Mouse (Mus musculus) limb, embryonic 11.5 days (tissue): Measurements from ENCODE around the gene Senp3. TPM values are rescaled to one million over a fixed set of nuclear protein-coding genes. Genes with fewer than 3 reads are reported as not detected.

ENCODE experiments used
- ATAC-seq: fragments of 200-750 bp; cut with Nextera tagmentation; 2 replicates; pipeline ENCODE4 v1.8.0; 2017; ENCODE audit warnings: low read depth; ENCODE audit not compliant: insufficient number of reproducible peaks, low FRiP score, low TSS enrichment
- DNase-seq: peaks from one replicate; pipeline ENCODE4 v3.0.0-alpha.2; 2015; ENCODE audit warnings: low spot score
- H3K27ac ChIP-seq: fragments of 300-500 bp; sonication (generic); replicated peaks from 2 replicates; pipeline ENCODE4 v1.5.1; 2014; ENCODE audit warnings: low read depth, mild to moderate bottlenecking, low read length
- H3K27me3 ChIP-seq: fragments of 300-500 bp; sonication (generic); 2 replicates; pipeline ENCODE4 v1.6.1; 2014; ENCODE audit warnings: mild to moderate bottlenecking, low read length, mixed read lengths; ENCODE audit not compliant: control insufficient read depth, insufficient read depth
- H3K36me3 ChIP-seq: fragments of 300-500 bp; sonication (generic); 2 replicates; pipeline ENCODE4 v1.6.1; 2014; ENCODE audit warnings: mild to moderate bottlenecking, low read length, moderate library complexity, mixed read lengths; ENCODE audit not compliant: control insufficient read depth, insufficient read depth
- H3K4me1 ChIP-seq: fragments of 300-500 bp; sonication (generic); 2 replicates; pipeline ENCODE4 v1.6.1; 2014; ENCODE audit warnings: low read length, mixed read lengths; ENCODE audit not compliant: control insufficient read depth, insufficient read depth
- H3K4me2 ChIP-seq: fragments of 300-500 bp; sonication (generic); 2 replicates; pipeline ENCODE4 v1.6.1; 2014; ENCODE audit warnings: low read depth, mild to moderate bottlenecking, moderate library complexity; ENCODE audit not compliant: severe bottlenecking
- H3K4me3 ChIP-seq: fragments of 300-500 bp; sonication (generic); 2 replicates; pipeline ENCODE4 v1.5.1; 2014; ENCODE audit warnings: low read depth, low read length
- H3K9ac ChIP-seq: fragments of 300-500 bp; sonication (generic); 2 replicates; pipeline ENCODE4 v1.6.1; 2014; ENCODE audit warnings: mild to moderate bottlenecking, low read length
- H3K9me3 ChIP-seq: fragments of 300-500 bp; sonication (generic); 2 replicates; pipeline ENCODE4 v1.6.1; 2016; ENCODE audit warnings: low read length; ENCODE audit not compliant: control insufficient read depth
- WGBS: fragments of 180-500 bp; shearing (Covaris S2); extraction: QIAGEN DNeasy Blood & Tissue Kit; methylation state at CpG from one replicate; pipeline ENCODE4 v1.1.7; 2014; 5-methylcytosine and 5-hydroxymethylcytosine counted together
- polyA plus RNA-seq: library from polyadenylated mRNA; unstranded; fragments of >200 nt; fragmentation: Nextera tagmentation; extraction: Ambion mirVana; gene quantifications from 2 replicates; pipeline ENCODE4 v1.2.1, GENCODE M21; 2014

Gene Senp3
- polyA plus RNA-seq, 1 experiment from 2014 or later, result 127 TPM

DNA sequence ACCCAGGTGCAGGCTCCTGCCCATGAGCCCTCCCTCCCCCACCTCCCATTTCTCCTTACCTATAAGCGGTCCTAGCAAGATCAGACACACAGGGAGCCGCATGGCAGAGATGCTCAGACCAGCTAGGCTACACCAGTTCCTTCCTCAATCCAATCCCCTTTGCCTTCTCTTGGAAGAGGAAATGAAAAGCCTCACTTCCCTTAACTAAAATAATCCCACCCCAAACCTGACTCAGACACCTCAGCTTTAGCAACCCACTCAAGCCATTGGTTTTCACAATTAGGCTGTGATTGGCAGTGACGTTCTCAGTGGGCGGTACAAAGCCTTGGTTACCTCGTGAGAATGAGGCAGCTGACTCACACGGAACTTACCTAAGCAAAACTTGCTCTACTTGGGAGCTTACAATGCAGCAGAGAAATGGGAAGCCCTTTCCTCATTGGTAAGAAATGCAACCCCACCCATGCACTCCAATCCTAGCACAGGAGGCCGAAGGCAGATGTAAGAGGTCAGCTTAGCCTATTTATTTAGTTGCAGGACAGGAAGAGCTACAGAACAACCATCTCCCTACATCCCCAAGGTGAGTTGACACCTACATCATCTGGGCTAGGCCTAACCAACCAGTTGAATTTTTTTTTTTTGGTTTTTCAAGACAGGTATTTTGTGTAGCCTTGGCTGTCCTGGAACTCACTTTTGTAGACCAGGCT lies 15.8 kb downstream of the Senp3 start, which contains the start of gene Cd68:
Gene Cd68 (minus strand): TSS at position 193 of the 704 bp plus-strand sequence.
- peaks cover 11% of the 10 kb centered on the region for H3K4me1 ChIP-seq
- H3K9ac ChIP-seq, result no peak within 1 kb of the TSS; the same call in 1 of the 2 replicates
- DNase-seq (no peak), ATAC-seq (no peak)
- H3K36me3 ChIP-seq, result peaks cover 42% of the 10 kb centered on the region
- 31% methylated on average over 7 of the region's 7 CpGs for WGBS
- H3K4me2 ChIP-seq, result no peak within 1 kb of the TSS
- H3K27ac ChIP-seq, result no peak within 1 kb of the TSS
- no peaks in the 10 kb centered on the region for H3K9me3 ChIP-seq
- H3K27me3 ChIP-seq, result no peaks in the 10 kb centered on the region
- H3K4me3 ChIP-seq, result no peak within 1 kb of the TSS

- no peaks in the 10 kb centered on the region for H3K27me3 ChIP-seq
- H3K9me3 ChIP-seq, result no peaks in the 10 kb centered on the region
- 79% methylated on average over 9 of the region's 9 CpGs for WGBS
- H3K4me3 ChIP-seq, result no peak overlapping the region
- peaks cover 37% of the 10 kb centered on the region for H3K36me3 ChIP-seq
- no peak for DNase-seq
- H3K4me1 ChIP-seq, result peaks cover 11% of the 10 kb centered on the region
- ATAC-seq, result no peak
- no peak overlapping the region for H3K27ac ChIP-seq
- H3K4me2 ChIP-seq, result no peak overlapping the region
- no peak overlapping the region for H3K9ac ChIP-seq
Measured at GRCm38 (mm10) chr11:69665457-69665960, 16.4 kb downstream of the Senp3 start.

DNA sequence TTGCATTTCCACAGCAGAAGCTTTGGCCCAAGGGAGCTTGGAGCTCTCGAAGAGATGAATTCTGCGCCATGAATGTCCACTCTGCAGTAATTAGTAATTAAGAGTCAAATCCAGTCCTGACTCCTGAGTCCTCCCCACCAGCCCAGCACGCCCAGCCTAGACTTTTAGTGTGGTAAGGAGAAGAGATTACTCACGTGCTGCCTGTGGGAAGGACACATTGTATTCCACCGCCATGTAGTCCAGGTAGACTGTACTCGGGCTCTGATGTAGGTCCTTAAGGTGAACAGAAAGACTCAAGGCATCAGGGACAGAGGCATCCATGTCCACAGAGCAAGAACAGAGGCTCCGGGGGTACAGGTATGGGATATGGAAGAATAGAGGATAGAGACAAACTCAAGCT lies 17.0 kb downstream of the Senp3 start:
- no peak overlapping the region; the same call in 1 of the 2 replicates for H3K9ac ChIP-seq
- H3K4me1 ChIP-seq, result peaks cover 5% of the 10 kb centered on the region
- no peak overlapping the region for H3K4me2 ChIP-seq
- ATAC-seq, result no peak
- H3K27me3 ChIP-seq, result no peaks in the 10 kb centered on the region
- H3K27ac ChIP-seq, result no peak overlapping the region
- 93% methylated on average over 7 of the region's 7 CpGs for WGBS
- no peak overlapping the region for H3K4me3 ChIP-seq
- H3K9me3 ChIP-seq, result no peaks in the 10 kb centered on the region
- H3K36me3 ChIP-seq, result peaks cover 33% of the 10 kb centered on the region
- no peak for DNase-seq

DNA sequence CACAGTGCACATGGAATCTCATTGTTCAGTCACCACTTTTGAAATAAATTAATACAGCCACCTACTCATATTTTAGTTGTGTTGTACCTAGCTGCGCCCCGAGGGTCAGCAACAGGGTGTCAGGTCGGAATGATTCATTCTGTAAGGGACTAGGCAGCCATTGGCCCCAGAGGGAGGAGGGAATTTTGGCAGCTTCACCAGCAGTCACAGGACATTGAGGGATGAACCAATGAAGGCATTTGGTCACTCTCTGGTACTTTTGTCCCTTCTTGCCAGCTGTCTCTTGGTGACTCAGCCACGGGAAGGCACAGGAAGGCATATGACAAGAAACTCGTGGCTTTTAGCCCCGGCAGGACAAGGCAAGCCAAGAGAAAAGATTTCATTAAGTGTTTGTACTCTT lies 18.1 kb downstream of the Senp3 start:
- H3K36me3 ChIP-seq, result peaks cover 24% of the 10 kb centered on the region
- H3K4me2 ChIP-seq, result no peak overlapping the region
- 87% methylated on average over 6 of the region's 6 CpGs for WGBS
- no peaks in the 10 kb centered on the region for H3K27me3 ChIP-seq
- H3K9me3 ChIP-seq, result no peaks in the 10 kb centered on the region
- H3K4me1 ChIP-seq, result peaks cover 3% of the 10 kb centered on the region; the same call in 1 of the 2 replicates
- no peak overlapping the region for H3K9ac ChIP-seq
- no peak for DNase-seq
- H3K4me3 ChIP-seq, result no peak overlapping the region
- H3K27ac ChIP-seq, result no peak overlapping the region; the same call in 1 of the 2 replicates
- no peak for ATAC-seq

DNA sequence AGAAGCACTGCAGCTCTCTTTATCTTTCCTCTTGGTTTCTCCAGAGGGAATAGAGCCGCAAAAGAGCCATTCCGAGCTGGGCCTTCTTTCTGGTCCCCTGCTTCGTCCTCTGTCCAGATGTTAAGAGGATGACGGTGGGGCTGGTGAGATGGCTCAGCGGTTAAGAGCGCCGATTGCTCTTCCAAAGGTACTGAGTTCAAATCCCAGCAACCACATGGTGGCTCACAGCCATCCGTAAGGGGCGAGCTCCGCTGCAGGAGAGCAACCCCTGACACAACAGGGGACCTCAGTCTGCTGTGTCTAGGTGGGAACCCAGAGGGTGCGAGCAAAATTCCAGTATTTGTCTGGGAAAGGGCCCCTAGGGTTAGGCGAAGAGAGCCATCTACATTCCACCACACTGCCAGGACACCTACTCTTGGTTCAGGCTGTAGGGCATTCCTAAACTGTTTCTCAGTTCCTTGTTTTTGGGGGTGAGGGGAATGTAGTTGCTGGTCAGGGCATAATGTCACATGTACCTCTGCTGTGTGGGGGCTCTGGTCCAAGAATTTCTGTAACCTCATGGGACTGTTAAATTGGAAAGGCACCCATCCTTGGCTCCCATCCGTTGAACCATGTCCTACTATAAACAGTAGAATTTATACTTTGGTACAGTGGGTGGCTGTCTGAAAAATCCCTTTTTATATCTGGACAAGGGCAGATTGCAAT lies 18.8 kb downstream of the Senp3 start:
- H3K36me3 ChIP-seq, result peaks cover 21% of the 10 kb centered on the region; the same call in 1 of the 2 replicates
- H3K27me3 ChIP-seq, result no peaks in the 10 kb centered on the region
- 64% methylated on average over 13 of the region's 13 CpGs for WGBS
- peak overlapping the region; percentile 64 for H3K9ac ChIP-seq
- H3K4me1 ChIP-seq, result peaks cover 3% of the 10 kb centered on the region; the same call in 1 of the 2 replicates
- ATAC-seq (0 out of 2 replicates have a peak, but pooled peaks have one; percentile 5), DNase-seq (no peak)
- no peaks in the 10 kb centered on the region for H3K9me3 ChIP-seq
- peak overlapping the region; percentile 48 for H3K4me3 ChIP-seq
- H3K27ac ChIP-seq, result peak overlapping the region; percentile 93
- H3K4me2 ChIP-seq, result peak overlapping the region; percentile 50

DNA sequence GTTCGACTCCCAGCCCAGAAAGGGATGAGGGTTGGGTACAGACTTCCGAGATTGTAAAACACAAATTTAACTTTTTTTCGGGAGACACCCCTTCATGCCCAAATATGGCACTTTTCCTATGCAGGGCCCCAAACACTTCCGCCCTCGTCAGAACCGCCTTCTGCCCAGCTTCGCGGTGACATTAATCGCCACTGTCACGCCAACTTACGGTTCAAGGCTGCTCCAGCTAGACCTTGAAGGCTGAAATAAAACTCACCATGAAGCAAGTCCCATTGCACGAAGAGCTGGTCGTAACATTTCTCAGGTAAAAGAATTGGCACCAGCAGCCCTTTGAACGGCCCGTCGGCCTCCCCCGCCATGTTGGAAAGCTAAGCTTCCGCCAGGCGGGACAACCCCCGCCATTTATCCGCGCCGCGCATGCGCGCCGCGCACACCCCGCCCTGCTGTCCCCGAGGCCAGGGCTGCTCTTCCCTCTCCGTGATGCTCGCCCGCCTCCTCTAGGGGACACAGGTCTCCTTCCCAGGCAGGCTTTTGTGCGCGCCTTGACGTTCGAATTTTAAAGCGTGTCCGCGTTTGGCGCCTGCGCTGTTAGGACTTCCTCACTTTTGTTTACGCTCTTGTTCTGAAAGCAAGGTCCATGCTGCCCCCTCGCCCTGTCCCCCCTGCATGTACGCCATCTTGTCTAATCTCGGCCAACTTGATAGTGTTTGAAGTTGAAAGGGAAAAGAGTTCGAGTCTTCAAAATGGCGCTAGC lies 19.5 kb downstream of the Senp3 start, which contains the start of gene Mpdu1:
Gene Mpdu1 (minus strand): TSS at position 430 of the 754 bp plus-strand sequence.
- Histone ChIP-seq H3K36me3 (peaks cover 19% of the 10 kb centered on the region), H3K4me2 (peak within 1 kb of the TSS; percentile 50), H3K27ac (peak within 1 kb of the TSS; percentile 93), H3K9me3 (no peaks in the 10 kb centered on the region), H3K4me3 (peak within 1 kb of the TSS; percentile 48), H3K27me3 (no peaks in the 10 kb centered on the region), H3K4me1 (peaks cover 3% of the 10 kb centered on the region; the same call in 1 of the 2 replicates), H3K9ac (peak within 1 kb of the TSS; percentile 64)
- ATAC-seq (peak; percentile 89), DNase-seq (peak; percentile 94)
- WGBS, result under 1% methylated on average over 48 of the region's 48 CpGs

DNA sequence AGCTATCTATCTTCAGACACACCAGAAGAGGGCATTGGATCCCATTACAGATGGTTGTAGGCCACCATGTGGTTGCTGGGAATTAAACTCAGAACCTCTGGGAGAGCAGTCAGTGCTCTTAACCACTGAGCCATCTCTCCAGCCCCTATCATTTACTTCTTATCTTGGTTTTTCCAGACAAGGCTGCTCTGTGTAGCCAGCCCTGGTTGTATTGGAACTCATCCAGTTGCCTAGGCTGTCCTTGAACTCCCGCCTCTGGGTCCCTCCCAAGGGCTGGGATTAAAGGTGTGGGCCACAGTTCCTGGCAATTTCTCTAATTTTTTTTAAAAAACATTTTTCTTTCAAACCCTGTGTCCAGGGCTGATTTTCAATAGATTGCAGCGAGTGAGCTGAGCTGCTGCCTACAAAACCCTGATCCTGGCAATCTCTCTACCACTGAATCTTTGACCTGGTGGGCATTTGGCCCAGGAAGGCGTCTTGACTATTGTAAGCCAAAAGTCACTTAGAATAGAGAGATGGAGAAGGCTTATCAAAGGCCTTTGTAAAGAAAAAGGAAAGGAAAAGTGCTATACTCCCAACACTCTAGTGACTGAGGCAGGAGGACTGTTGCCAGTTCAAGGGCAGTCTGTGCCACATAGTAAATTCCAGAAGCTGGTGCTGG lies 20.5 kb downstream of the Senp3 start:
- H3K4me2 ChIP-seq, result peak overlapping the region; percentile 50
- H3K9ac ChIP-seq, result no peak overlapping the region
- peaks cover 23% of the 10 kb centered on the region for H3K36me3 ChIP-seq
- peaks cover 9% of the 10 kb centered on the region; the same call in 1 of the 2 replicates for H3K4me1 ChIP-seq
- H3K27ac ChIP-seq, result peak overlapping the region; percentile 93; the same call in 1 of the 2 replicates
- H3K27me3 ChIP-seq, result no peaks in the 10 kb centered on the region
- no peak for DNase-seq
- peak overlapping the region; percentile 48 for H3K4me3 ChIP-seq
- no peak for ATAC-seq
- 88% methylated on average over 3 of the region's 3 CpGs for WGBS
- no peaks in the 10 kb centered on the region for H3K9me3 ChIP-seq
